ENCODE assay signal across 11 mouse cellular contexts in the genomic region with DNA sequence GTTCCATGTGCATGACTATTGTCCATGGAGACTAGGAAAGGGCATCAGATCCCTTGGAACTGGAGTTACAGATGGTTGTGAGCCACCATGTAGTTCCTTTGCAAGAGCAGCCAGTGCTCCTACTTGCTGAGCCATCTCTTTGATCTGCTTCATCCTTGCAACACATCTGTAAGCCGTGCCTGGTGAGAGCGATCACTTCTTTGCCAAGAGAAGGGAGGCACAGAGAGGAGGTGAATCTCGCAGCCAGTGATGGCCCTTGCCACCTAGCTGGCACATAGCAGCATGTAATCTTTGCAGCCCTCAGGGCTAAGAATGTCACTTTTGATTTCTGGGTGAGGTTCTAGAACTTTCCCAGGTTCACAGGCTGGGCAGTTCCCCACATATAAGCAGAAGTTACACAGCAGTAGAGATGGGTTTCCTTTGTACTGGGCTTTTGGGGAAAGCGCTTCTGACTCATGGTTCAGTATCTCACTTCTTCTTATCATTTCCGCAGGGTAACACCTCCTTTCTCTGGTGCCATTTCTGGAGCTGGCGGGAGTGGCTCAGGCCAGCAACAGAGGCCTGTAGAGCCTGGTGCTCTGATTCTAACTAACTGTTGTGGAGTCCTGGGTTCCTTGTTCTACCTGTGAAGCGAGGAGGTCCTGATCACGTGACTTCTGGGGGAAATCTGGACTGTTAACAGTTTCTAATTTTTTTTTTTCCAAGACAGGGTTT. TPM values are rescaled to one million over a fixed set of nuclear protein-coding genes. Genes with fewer than 3 reads are reported as not detected.
A peak's percentile ranks its signal among the peaks of the same experiment; 100 is the strongest.
DNase-seq lines count a peak whose midpoint lies in the region; ATAC-seq lines count a peak whose summit lies in the region.
"Had no signal": no experiment of that assay in that cellular context is flagged by ENCODE, and none has a peak within 500 bp of the region (broad histone marks: within the 10 kb centered on the region; RNA-seq: fewer than 3 reads in every experiment).

No protein-coding gene starts in this region.

- peaks cover 9% of the 10 kb centered on the region; the same call in 1 of the 2 replicates for H3K4me1 ChIP-seq in heart, embryonic 16.5 days (ENCODE audit: control insufficient read depth, insufficient read depth, low read length)
- peaks cover 17% of the 10 kb centered on the region for H3K4me1 ChIP-seq in embryonic facial prominence, embryonic 10.5 days

- H3K4me2 ChIP-seq in heart, embryonic 16.5 days (ENCODE audit: low read depth, low read length): no peak overlapping the region
- H3K4me2 ChIP-seq: heart, embryonic 11.5 days had no signal

- H3K36me3 ChIP-seq in heart, embryonic 16.5 days (ENCODE audit: control insufficient read depth, insufficient read depth): no peaks in the 10 kb centered on the region
- no peaks in the 10 kb centered on the region for H3K36me3 ChIP-seq in embryonic facial prominence, embryonic 10.5 days (replicated peaks)

- H3K9me3 ChIP-seq in heart, embryonic 16.5 days (replicated peaks; ENCODE audit: control insufficient read depth, low read length): peaks cover 5% of the 10 kb centered on the region; the same call in 1 of the 2 replicates
- H3K9me3 ChIP-seq in embryonic facial prominence, embryonic 10.5 days: no peaks in the 10 kb centered on the region

- no peak; the same call in 1 of the 2 replicates for ATAC-seq in heart, embryonic 16.5 days (replicated peaks; ENCODE audit: extremely low read depth, insufficient read depth, low FRiP score)
- ATAC-seq in granulocyte monocyte progenitor cell, adult 5-6 weeks (replicated peaks; ENCODE audit: poor library complexity, severe bottlenecking): peak; percentile 82

- no peak overlapping the region for H3K9ac ChIP-seq in heart, embryonic 16.5 days (ENCODE audit: low read length)

- H3K27me3 ChIP-seq in heart, embryonic 16.5 days (ENCODE audit: control insufficient read depth, insufficient read depth, low read length): no peaks in the 10 kb centered on the region
- H3K27me3 ChIP-seq in embryonic facial prominence, embryonic 10.5 days (replicated peaks; ENCODE audit: low read depth, poor library complexity, severe bottlenecking): no peaks in the 10 kb centered on the region

- no peak for DNase-seq in heart, postnatal 36 days
- peak; percentile 80 for DNase-seq in CD4-positive helper T cell, adult 2 months (ENCODE audit: low read depth, low spot score)
- DNase-seq in monocyte, adult 2 months (ENCODE audit: low read depth in 1 of 2, low spot score in 2 of 2): peak; percentile 41 to 65
- DNase-seq in embryonic facial prominence, embryonic 10.5 days (ENCODE audit: low spot score): no peak
- DNase-seq in right cerebral cortex, postnatal 25 days: no peak
- no peak for DNase-seq in adrenal gland, postnatal 25 days
- DNase-seq: cerebellum, postnatal 14 days; retina, postnatal 1 day had no signal

- intact Hi-C loops in heart, postnatal 36 days (cut with DNase I): no loop called here

- WGBS in heart, embryonic 16.5 days: 43% methylated on average over 8 of the region's 8 CpGs
- 87% methylated on average over 8 of the region's 8 CpGs for WGBS in embryonic facial prominence, embryonic 10.5 days

- no peak overlapping the region for H3K4me3 ChIP-seq in heart, embryonic 16.5 days (ENCODE audit: low read length)
- no peak overlapping the region for H3K4me3 ChIP-seq in embryonic facial prominence, embryonic 10.5 days

- H3K27ac ChIP-seq in heart, embryonic 16.5 days (ENCODE audit: low read length): peak overlapping the region; percentile 32; the same call in 1 of the 2 replicates
- H3K27ac ChIP-seq in embryonic facial prominence, embryonic 10.5 days (replicated peaks): no peak overlapping the region

RNA-seq across cellular contexts. Expression of a gene that starts 15.5 kb away (rescaled TPM):
- 2.7 and 3.3 TPM in 2 replicates for polyA plus RNA-seq in heart, embryonic 16.5 days (2015; fragmentation: Nextera tagmentation; extraction: Ambion mirVana)
- 1 to 10 TPM in 1 of 2 experiments, under 1 TPM in 1; 1.00 to 1.8 TPM for total RNA-seq in heart, postnatal 36 days (2021)
- not detected in 2 replicates for total RNA-seq in granulocyte monocyte progenitor cell, adult 5-6 weeks (2014; fragmentation: Nextera tagmentation)
- total RNA-seq in granulocyte monocyte progenitor cell, adult 5-6 weeks (2017): 0.09 and 0.15 TPM in 2 replicates
- polyA plus RNA-seq in embryonic facial prominence, embryonic 10.5 days (2016; fragmentation: Nextera tagmentation; extraction: Ambion mirVana): 0.34 and 0.38 TPM in 2 replicates
- total RNA-seq in adrenal gland, postnatal 25 days (2021): 1.9 and 3.0 TPM in 2 replicates

Comparison
In these comparisons a context has a peak if more than half of its experiments do, and no peak if none do; other contexts are left out.
1. DNase-seq: peak in CD4-positive helper T cell, adult 2 months (single experiment) and monocyte, adult 2 months (2 of 2); none in heart, postnatal 36 days (0 of 2), embryonic facial prominence, embryonic 10.5 days (single experiment), right cerebral cortex, postnatal 25 days (single experiment) and adrenal gland, postnatal 25 days (single experiment).